Mouse (Mus musculus) forebrain, embryonic 10.5 days (tissue): ENCODE results near the gene Kif21b. TPM values are rescaled to one million over a fixed set of nuclear protein-coding genes. Genes with fewer than 3 reads are reported as not detected.

Experiments used
- DNase-seq: peaks from one replicate; pipeline ENCODE4 v3.0.0-alpha.2; 2017; ENCODE audit warnings: low spot score; ENCODE audit errors: extremely low spot score
- H3K27ac ChIP-seq: fragments of 300-500 bp; sonication (generic); 2 replicates; pipeline ENCODE4 v1.5.1; 2016; ENCODE audit warnings: mild to moderate bottlenecking
- H3K27me3 ChIP-seq: fragments of 300-500 bp; sonication (generic); 2 replicates; pipeline ENCODE4 v1.6.1; 2016; ENCODE audit warnings: mild to moderate bottlenecking; ENCODE audit not compliant: poor library complexity, severe bottlenecking
- H3K36me3 ChIP-seq: fragments of 300-500 bp; sonication (generic); replicated peaks from 2 replicates; pipeline ENCODE4 v1.6.1; 2016; ENCODE audit warnings: mild to moderate bottlenecking, moderate library complexity
- H3K4me1 ChIP-seq: fragments of 300-500 bp; sonication (generic); 2 replicates; pipeline ENCODE4 v1.6.1; 2016
- H3K4me3 ChIP-seq: fragments of 300-500 bp; sonication (generic); 2 replicates; pipeline ENCODE4 v1.5.1; 2016; ENCODE audit warnings: mild to moderate bottlenecking, moderate library complexity
- H3K9me3 ChIP-seq: fragments of 300-500 bp; sonication (generic); 2 replicates; pipeline ENCODE4 v1.6.1; 2016; ENCODE audit warnings: mild to moderate bottlenecking, moderate library complexity
- WGBS: fragments of 180-500 bp; shearing (Covaris S2); methylation state at CpG from one replicate; pipeline ENCODE4 v1.1.7; 2016; 5-methylcytosine and 5-hydroxymethylcytosine counted together
- polyA plus RNA-seq: library from polyadenylated mRNA; unstranded; fragments of >200 nt; fragmentation: Nextera tagmentation; extraction: Ambion mirVana; gene quantifications from 2 replicates; pipeline ENCODE4 v1.2.1, GENCODE M21; 2016

Gene Kif21b
- polyA plus RNA-seq, 1 experiment from 2014 or later, result 8.8 TPM

DNA sequence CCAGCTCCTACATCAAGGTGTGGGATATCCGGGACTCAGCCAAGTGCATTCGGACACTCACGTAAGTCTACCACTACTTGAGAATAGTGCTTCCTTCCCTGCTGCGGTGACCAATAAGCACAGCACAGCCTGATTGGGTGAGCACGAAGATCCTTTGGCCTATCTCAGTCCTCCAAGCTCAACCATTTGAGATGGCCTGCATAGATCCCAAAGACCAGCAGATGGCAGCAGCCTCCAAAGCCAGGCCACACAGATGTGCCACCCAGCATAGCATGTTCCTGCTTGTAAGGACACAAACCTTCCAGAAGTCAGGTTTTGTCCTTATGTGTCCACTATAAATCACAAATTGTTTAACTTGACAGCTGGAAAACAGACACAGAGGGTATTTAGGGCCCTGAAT, 38.9 kb downstream of the Kif21b start:
- peak; percentile 74 for DNase-seq
- Histone ChIP-seq H3K27ac (no peak overlapping the region), H3K36me3 (peaks cover 56% of the 10 kb centered on the region), H3K4me1 (peaks cover 44% of the 10 kb centered on the region), H3K27me3 (peaks cover 9% of the 10 kb centered on the region; the same call in 1 of the 2 replicates), H3K4me3 (no peak overlapping the region), H3K9me3 (no peaks in the 10 kb centered on the region)
- 12% methylated on average over 5 of the region's 5 CpGs for WGBS

DNA sequence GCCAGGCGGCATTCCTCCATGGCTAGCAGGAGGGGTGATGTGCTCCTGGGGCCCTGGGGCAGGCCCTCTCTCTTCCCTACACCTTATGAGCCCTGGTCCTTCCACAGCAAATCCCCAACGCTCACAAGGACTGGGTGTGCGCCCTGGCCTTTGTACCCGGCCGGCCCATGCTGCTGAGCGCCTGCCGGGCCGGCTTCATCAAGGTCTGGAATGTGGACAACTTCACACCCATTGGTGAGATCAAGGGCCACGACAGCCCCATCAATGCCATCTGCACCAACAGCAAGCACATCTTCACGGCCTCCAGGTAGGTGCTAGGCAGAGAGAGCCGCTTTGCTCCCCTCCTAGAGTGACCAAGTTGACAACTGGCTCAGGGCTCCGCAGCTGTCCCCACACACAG, 41.5 kb downstream of the Kif21b start:
- Histone ChIP-seq H3K9me3 (no peaks in the 10 kb centered on the region), H3K4me3 (no peak overlapping the region), H3K27ac (no peak overlapping the region), H3K4me1 (peaks cover 34% of the 10 kb centered on the region), H3K27me3 (peaks cover 9% of the 10 kb centered on the region; the same call in 1 of the 2 replicates), H3K36me3 (peaks cover 67% of the 10 kb centered on the region)
- DNase-seq, result no peak
- 82% methylated on average over 12 of the region's 12 CpGs for WGBS

GRCm38 (mm10) chr1:136174101-136174606, 43.0 kb downstream of the Kif21b start:
- Histone ChIP-seq H3K27me3 (peaks cover 9% of the 10 kb centered on the region; the same call in 1 of the 2 replicates), H3K4me1 (peaks cover 34% of the 10 kb centered on the region), H3K27ac (peak overlapping the region; percentile 48), H3K9me3 (no peaks in the 10 kb centered on the region), H3K4me3 (no peak overlapping the region), H3K36me3 (peaks cover 62% of the 10 kb centered on the region)
- WGBS, result 16% methylated on average over 13 of the region's 13 CpGs
- DNase-seq, result peak; percentile 22

GRCm38 (mm10) chr1:136175183-136175582, 44.0 kb downstream of the Kif21b start:
- H3K4me3 ChIP-seq, result no peak overlapping the region
- peaks cover 9% of the 10 kb centered on the region; the same call in 1 of the 2 replicates for H3K27me3 ChIP-seq
- peaks cover 59% of the 10 kb centered on the region for H3K36me3 ChIP-seq
- peaks cover 30% of the 10 kb centered on the region for H3K4me1 ChIP-seq
- H3K27ac ChIP-seq, result no peak overlapping the region
- DNase-seq, result peak; percentile 65
- 39% methylated on average over 6 of the region's 6 CpGs for WGBS
- H3K9me3 ChIP-seq, result no peaks in the 10 kb centered on the region

GRCm38 (mm10) chr1:136177085-136177484, 45.9 kb downstream of the Kif21b start:
- WGBS, result 81% methylated on average over 2 of the region's 2 CpGs
- H3K36me3 ChIP-seq, result peaks cover 45% of the 10 kb centered on the region

GRCm38 (mm10) chr1:136178741-136179140, 47.6 kb downstream of the Kif21b start:
- Histone ChIP-seq H3K36me3 (peaks cover 28% of the 10 kb centered on the region), H3K4me3 (no peak overlapping the region), H3K4me1 (peaks cover 15% of the 10 kb centered on the region), H3K9me3 (no peaks in the 10 kb centered on the region), H3K27ac (no peak overlapping the region), H3K27me3 (0 out of 2 replicates have a peak, but pooled peaks cover 6% of the 10 kb centered on the region)
- DNase-seq, result no peak
- WGBS, result 67% methylated on average over 6 of the region's 6 CpGs

More at GRCm38 (mm10) chr1:136177085-136177484, 45.9 kb downstream of the Kif21b start:
- H3K4me1 ChIP-seq, result peaks cover 30% of the 10 kb centered on the region
- DNase-seq, result no peak
- H3K9me3 ChIP-seq, result no peaks in the 10 kb centered on the region
- H3K27ac ChIP-seq, result no peak overlapping the region
- H3K27me3 ChIP-seq, result peaks cover 9% of the 10 kb centered on the region; the same call in 1 of the 2 replicates
- no peak overlapping the region for H3K4me3 ChIP-seq

GRCm38 (mm10) chr1:136179511-136180001, 48.4 kb downstream of the Kif21b start:
- Histone ChIP-seq H3K27me3 (0 out of 2 replicates have a peak, but pooled peaks cover 4% of the 10 kb centered on the region), H3K4me3 (no peak overlapping the region), H3K36me3 (peaks cover 25% of the 10 kb centered on the region), H3K27ac (no peak overlapping the region), H3K4me1 (peaks cover 7% of the 10 kb centered on the region), H3K9me3 (no peaks in the 10 kb centered on the region)
- DNase-seq, result no peak
- WGBS, result 86% methylated on average over 2 of the region's 2 CpGs

DNA sequence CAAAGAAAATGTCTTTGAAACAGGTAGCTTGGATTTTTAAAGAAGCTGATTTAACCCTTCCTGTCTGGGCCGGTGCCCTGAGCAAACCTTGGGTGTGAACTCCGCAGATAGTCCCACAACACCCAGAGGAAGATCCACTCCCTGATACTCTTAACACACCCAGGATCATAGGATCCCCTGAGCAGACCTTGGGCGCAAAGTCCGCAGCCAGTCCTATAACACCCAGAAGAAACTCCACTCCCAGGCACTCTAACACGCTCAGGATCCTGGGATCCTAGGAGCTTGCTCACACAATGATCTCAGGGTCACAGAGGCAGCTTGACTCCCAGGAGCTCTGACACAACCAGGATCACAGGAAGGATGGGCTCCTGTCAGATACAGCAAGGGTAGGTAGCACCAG, 58.8 kb downstream of the Kif21b start:
- no peaks in the 10 kb centered on the region for H3K4me1 ChIP-seq
- no peak overlapping the region for H3K27ac ChIP-seq
- H3K27me3 ChIP-seq, result no peaks in the 10 kb centered on the region
- WGBS, result 93% methylated on average over 5 of the region's 5 CpGs
- H3K9me3 ChIP-seq, result no peaks in the 10 kb centered on the region
- no peak for DNase-seq
- H3K4me3 ChIP-seq, result no peak overlapping the region
- no peaks in the 10 kb centered on the region for H3K36me3 ChIP-seq

- no peaks in the 10 kb centered on the region for H3K4me1 ChIP-seq
- H3K36me3 ChIP-seq, result peaks cover 80% of the 10 kb centered on the region
- no peak within 1 kb of the TSS for H3K27ac ChIP-seq
- 38% methylated on average over 3 of the region's 3 CpGs for WGBS
- no peak within 1 kb of the TSS for H3K4me3 ChIP-seq
- H3K9me3 ChIP-seq, result no peaks in the 10 kb centered on the region
- peak; percentile 36 for DNase-seq
- H3K27me3 ChIP-seq, result no peaks in the 10 kb centered on the region
These were observed 81.6 kb downstream of the Kif21b start, which contains the start of gene Mroh3 for GRCm38 (mm10) chr1:136212803-136213202. Mroh3 (minus strand) TSS chr1:136212828.

DNA sequence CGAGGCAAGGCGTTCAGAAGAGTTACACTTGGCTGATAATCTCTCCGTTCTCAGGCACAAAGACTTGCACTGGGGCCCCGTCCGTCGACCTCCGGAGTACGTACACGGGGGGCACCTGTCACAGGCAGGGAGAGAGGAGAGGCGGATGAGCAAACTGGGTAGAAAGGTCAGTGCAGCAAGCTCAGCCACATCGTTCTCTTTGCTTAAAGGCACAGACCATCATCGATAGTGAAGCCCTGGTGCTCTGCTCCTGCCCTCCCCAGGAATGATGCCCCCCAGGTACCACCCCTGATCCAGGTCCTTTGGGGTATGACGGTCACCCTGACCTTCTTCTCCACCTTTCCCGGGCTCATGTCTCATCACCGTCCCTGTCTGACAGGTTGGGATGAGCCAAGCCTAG, 83.1 kb downstream of the Kif21b start:
- peaks cover 88% of the 10 kb centered on the region for H3K36me3 ChIP-seq
- WGBS, result 88% methylated on average over 15 of the region's 15 CpGs
- no peak for DNase-seq

GRCm38 (mm10) chr1:136220037-136220871, 89.1 kb downstream of the Kif21b start:
- H3K27me3 ChIP-seq, result no peaks in the 10 kb centered on the region
- no peaks in the 10 kb centered on the region for H3K4me1 ChIP-seq
- H3K4me3 ChIP-seq, result no peak overlapping the region
- peaks cover 100% of the 10 kb centered on the region for H3K36me3 ChIP-seq
- no peak overlapping the region for H3K27ac ChIP-seq
- 80% methylated on average over 10 of the region's 10 CpGs for WGBS
- no peak for DNase-seq
- no peaks in the 10 kb centered on the region for H3K9me3 ChIP-seq

More for the DNA sequence above, 83.1 kb downstream of the Kif21b start:
- no peaks in the 10 kb centered on the region for H3K9me3 ChIP-seq
- H3K27me3 ChIP-seq, result no peaks in the 10 kb centered on the region
- H3K4me3 ChIP-seq, result no peak overlapping the region
- no peaks in the 10 kb centered on the region for H3K4me1 ChIP-seq
- no peak overlapping the region for H3K27ac ChIP-seq

DNA sequence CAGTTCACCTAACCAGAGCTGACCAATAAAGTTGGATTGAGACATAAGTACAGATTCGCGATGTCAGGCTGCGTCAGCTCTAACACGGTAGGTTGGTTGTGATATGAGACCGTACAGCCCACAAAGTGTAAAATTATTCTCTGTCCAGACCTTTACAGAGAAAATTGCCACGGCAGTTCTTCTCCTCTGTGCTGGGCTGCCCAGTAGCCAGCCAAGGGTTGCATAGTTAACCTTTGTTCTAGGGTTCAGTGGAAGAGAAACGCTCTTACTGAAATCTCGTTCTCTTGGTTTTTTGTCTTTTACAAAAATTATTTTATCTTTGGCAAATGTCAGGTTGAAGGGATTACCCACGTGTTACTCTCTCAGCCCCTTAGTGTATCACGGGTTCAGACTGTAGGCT, 91.2 kb downstream of the Kif21b start:
- Histone ChIP-seq H3K27ac (no peak overlapping the region), H3K27me3 (peaks cover 2% of the 10 kb centered on the region; the same call in 1 of the 2 replicates), H3K9me3 (no peaks in the 10 kb centered on the region), H3K4me3 (no peak overlapping the region), H3K36me3 (peaks cover 100% of the 10 kb centered on the region), H3K4me1 (0 out of 2 replicates have a peak, but pooled peaks cover 3% of the 10 kb centered on the region)
- 96% methylated on average over 10 of the region's 10 CpGs for WGBS
- DNase-seq, result no peak
